Mouse (Mus musculus) ES-E14 (cell line): ENCODE measurements around the gene Scrg1.

ENCODE experiments used
- CHD2 ChIP-seq: IDR thresholded peaks from 2 replicates; pipeline ENCODE4 v1.6.1; 2014; ENCODE audit warnings: mild to moderate bottlenecking, low read depth, low read length, inconsistent platforms
- ZC3H11A ChIP-seq: IDR thresholded peaks from 2 replicates; pipeline ENCODE4 v1.6.1; 2012; ENCODE audit warnings: low read depth, mild to moderate bottlenecking, inconsistent platforms, low read length, borderline replicate concordance

GRCm38 (mm10) chr8:57441131-57441530, 14.6 kb upstream of the Scrg1 start:
- TF ChIP-seq CHD2 (no peak), ZC3H11A (no peak)
